Mouse (Mus musculus) adrenal gland (tissue): ENCODE measurements around the gene Nfib.

Experiments used
- intact Hi-C: fragments of 180-260 bp; cut with DNase I; formaldehyde crosslinking; loops from one replicate; pipeline ENCODE4 v1.15.1; 2025

The Nfib gene

DNA sequence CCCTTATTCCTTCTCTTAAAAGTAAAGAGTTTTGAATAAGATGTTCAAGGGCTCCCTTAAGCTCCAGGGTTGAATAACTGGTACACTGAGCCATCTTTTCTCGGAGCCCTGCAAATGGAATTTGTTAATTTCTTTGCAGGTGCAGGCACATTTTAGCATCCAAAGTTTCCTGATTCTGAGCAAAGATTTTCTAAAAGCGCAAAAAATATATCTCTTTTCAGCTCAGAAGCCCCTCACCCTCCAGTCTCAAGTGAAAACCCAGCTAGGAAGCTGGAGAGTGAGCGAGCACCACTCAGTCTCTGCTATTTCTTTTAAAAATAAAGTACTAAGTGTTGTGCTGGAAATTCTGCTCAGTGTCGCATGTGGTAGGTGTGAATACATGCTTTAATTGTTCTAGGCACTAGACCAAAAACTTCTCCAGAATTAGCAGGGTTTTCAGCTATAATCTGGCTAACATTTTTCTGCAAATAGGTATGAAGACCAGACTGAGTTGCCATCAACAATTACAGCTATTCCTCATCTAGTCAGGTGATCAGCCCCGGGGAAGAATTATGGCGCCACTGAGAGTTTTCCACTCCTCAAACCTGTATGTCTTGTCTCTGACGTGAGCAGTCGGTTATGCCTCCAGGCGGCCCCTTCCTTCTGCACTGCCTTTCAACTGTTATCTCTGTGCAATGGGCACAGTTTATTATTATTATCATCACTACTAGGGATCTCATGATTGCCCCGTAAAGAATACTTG is 162.7 kb downstream of the Nfib start:
- intact Hi-C loops = loop anchor here (5.0 kb wide), 1 partner anchor 981 kb away; no protein-coding TSS in a partner anchor

DNA sequence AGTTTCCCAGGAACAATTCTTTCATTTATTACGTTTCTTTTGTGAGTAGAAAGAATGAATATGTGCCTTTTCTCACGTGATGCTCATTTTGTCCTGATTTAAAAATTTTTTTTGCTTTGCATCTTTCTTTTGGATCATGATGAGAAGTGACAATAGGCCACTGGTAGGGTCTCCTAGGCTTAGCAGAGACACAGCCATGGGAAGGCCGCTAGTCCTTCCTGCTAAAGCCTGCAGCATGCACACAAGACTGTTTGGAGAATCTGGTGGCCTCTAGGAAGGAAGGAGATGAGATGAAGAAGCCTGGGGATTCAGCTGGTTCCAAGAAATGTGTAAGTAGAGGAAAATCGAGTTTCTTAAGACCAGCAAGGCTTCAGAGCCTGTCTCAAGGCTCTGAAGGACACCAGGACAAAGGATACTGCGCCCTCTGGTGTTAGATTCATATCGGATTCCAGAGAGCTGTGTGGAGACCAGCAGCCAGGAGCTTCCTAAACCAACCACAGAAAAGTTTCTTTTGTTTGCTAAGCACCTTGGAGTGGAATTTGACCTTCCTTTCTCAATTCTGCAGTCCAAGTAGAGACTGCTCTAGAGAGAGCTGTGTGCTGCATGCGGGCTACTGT is 163.5 kb downstream of the Nfib start:
- intact Hi-C loops = loop anchor here (5.0 kb wide), 1 partner anchor 980 kb away; no protein-coding TSS in a partner anchor

DNA sequence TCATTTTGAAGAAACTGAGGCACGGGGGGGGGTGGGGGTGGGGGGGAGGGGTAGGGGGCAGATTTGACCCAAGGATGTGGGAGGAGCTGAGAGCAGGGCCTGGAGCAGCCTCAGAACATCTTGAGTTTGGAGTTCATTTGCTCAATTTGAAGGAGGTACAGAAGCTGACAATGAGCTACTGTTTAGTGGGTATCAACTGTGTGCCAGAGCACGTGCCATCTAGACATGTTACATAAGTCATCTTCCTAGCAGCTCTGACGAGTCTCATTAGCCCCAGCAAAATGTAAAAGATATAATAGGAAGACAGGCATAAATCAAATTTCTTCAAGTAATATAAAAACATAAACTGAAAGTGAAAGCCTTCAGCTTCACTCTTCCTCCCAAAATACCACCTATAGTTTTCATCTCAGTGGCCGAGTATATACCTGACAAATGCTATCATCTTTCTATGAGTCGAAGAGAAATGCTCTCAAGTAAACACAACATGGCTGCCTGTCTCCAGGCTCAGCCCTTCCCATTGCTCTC is 165.0 kb downstream of the Nfib start:
- intact Hi-C loops = loop anchor here (5.0 kb wide), 1 partner anchor 978 kb away; no protein-coding TSS in a partner anchor

DNA sequence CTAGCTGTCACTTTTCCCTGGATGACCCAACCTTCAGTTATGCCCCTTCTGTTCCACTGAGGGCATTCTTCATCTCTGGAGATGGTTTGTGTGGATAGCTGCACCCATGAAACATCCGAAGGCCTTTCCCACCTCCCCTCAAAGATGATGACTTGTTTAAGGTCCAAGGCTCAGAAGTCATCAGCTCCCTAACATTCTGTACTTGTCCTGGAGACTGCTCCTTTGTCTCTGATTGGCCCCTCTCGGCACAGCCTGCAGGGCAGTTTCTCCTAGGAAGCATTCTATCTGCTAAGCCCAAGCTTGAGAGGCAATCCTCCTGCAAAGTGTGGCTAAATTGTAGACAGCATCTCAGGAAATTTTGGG is 165.5 kb downstream of the Nfib start:
- intact Hi-C loops = loop anchor here (5.0 kb wide), 1 partner anchor 978 kb away; no protein-coding TSS in a partner anchor

DNA sequence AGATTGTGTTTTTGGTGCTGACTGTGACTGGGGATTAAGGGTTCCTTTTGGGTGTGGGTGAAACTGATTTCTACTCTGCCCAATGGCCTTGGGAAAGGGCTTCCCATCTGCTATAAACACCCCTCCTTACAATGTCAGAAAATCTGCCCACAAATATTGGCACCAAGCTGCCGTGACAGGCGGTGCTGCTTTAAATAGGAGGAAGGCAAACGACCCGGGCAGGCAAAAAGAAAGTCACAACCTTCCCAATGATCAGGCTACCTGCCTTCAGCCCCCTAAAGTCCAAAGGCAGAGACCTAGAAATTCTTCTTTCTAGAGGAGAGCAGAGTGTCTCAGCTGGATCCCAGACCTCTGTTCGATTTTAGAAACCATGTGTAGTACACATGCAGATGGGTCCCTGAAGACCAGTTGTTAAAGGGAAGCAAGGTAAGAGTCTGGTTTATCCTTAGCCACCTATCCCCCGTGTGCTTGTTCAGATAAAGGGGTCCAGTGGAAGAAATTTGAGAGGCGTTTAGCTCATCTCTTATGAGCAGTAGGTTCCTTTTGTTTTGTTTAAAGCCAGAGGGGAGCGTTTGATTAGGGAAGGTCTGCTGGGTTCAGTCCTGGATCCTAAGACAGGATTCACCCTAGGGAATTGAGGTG is 166.0 kb downstream of the Nfib start:
- intact Hi-C loops = loop anchor here (2.0 to 5.0 kb wide), 2 partner anchors 29 to 977 kb away; no protein-coding TSS in a partner anchor

DNA sequence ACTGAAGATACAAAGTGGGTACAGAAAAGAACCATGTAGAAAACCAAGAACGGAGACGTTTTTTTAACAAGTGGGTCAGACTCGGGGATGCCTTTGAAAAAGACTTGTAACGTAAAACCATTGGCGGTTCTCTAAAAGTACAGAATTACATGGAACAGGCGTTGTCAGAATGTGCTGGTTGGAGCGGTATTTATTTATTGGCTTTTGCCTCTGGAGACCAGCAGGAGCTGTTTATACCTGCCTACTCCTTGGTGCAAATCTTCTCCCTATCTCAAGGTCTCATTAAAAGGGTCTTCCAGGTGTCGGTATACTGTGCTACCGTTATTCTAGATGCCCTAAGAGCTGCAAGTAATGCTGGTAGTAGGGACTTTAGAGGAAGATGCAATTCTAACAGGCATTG is 166.7 kb downstream of the Nfib start:
- intact Hi-C loops = loop anchor here (2.0 kb wide), 1 partner anchor 28 kb away; no protein-coding TSS in a partner anchor

DNA sequence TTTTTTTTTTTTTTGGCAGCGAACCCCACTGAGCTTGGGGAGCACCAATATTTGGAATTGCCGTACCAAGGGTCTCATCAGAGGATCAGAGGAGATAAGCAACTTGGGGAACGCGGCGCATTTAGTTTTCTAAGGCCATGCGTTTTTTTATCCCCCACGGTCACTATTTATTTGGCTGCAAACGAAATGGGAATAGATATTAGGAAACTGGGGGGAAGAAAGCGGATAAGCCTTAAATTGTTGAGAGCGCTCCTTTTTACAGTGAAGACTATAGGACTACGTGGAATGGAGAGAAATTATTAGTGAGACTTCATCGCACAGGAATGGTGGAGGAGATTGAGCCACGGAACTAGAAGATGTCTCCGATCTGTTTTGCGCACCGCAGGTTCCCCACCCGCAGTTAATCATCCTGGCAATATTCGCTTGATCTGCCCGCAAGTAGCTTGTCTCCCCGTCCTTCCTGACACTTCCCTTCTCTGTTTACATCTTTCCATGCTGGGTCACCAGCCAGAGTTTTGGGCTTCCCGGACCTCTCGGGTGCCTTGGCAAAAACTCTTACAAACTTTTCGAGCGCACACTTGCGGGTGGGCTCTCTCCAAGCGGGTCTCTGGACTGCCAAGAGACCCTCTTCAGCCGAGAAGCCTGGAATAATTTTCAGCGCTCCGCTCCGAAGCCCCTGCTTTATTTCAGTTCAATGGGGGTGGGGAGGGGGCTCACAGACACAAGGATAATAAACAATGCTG is 167.3 kb downstream of the Nfib start:
- intact Hi-C loops = loop anchor here (2.0 kb wide), 1 partner anchor 27 kb away; no protein-coding TSS in a partner anchor

DNA sequence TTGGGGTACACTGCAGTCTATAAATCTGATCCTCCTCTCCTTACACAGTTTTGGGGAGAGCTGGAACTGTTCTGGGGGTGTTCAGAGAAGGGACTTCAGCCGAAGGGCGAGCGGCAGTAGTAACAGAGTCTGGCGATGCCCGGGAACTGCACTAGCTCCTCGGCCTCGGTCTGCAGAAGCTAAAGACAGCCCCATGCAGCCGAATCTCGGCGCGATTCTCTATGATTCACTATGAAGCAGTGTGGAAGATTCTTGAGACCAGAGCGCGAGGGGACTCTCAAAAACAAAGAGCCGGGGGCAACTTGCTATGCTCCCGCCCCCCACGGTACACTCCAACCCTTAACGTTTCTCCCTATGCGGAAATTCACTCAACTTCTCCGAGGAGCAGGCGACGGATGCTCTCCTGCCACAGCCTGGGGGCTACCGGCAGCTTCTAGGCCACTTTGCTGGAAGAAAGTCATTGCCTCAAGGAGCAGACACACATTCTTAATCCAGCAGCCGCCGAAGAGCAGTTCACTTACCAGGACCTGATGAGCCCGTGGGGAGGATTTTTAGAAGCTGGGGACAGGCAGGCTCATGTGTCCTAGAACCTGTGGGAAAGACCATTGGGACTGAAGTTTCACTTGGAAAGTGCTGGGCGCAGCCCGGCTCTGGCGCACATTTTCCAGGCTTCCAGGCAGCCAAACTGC is 168.1 kb downstream of the Nfib start:
- intact Hi-C loops = no loop called here

DNA sequence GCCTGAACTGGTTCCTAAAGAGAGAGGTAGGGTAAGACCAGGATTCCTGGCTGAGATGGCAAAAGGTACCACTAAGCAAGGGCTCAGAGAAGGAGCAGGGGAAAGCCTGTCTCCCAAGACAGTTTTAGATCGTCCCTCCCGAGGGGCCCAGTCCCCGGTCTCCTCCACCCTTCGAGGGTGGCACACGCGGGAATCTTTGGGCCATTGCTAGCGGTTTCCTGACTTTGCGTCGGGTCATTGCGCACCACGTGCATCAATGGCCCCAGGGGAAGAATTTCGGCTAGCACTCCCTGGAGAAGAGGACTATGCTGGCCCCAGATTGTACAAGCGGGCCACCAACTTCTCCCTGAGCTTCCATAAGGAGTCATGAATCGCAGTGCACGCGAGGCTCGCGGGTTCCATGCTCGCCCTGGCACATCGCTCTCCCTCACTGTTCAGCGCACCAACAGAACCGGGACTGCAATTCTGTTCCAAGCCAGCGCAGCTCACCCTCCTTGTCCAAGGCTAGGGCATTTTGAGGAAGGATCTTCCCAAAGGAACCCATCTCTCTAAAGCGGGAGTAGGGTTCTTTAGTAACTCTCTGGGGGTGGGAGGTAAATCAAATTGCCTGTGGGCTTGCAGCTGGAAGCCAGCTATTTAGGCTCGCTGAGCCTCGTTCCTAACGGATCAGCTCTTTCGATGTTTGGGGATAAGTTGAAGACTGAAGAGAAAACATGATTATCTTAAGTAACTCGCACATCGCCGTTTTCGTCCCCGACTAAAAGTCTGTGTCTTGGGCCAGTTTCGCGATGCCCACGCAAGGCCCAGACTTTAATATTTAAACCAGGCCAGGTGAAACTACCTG is 168.9 kb downstream of the Nfib start:
- intact Hi-C loops = no loop called here

DNA sequence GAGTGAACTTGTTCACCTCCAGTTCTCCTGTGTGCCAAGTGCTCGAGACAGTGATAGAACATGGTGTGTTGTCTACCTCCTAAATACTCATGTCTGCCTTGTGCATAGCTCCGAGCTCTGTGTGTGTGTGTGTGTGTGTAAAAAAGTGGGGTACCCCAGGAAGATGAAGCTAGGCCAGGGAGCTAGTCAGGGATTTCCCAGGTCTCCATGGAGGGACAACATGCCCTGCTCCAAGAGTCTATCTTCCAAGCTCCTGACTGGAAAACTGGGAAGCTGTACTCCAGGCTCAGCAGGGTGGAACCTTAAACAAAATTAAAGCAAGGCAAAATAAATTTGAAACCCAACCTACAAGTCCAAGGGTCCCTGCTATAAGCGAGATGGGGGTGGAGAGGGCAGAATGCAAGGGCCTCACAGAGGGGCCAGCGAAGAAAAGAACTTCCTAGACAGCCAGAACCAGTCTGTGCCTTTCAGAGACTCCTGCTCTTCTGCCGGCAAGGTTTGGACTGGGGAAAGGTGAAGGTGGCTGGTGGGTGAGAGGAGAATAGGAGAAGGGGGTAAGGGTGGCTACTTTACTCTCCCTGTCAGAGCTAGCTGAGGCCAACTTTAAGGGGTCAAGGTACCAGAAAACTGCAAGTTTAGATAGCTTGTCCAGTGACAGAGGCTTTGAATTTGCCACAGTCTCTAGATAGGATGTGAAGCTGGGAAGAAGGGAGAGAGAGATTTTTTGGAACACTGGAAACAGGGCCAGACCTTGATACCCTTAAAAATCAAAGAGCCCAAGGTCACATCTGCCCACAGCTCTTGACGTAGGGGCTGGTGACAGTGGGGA is 169.7 kb downstream of the Nfib start:
- intact Hi-C loops = no loop called here

DNA sequence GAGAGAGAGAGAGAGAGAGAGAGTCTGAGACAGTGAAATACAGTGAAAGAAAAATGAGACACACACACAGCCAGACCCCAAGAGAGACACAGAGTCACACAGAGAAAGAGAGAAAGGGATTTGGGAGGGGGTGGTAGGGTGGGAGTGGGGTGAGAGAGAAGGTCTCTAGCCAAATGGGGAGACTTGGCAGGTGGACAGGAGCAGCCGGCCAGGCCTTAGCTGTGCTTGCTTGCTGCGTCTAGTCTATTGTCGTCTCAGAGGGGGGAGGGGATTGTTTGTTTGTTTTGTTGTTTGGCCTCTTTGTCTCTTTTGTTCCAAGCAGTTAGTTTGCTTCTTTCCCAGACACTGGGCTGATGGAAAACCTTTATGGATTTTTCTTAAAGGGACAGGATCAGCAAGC is 172.3 kb downstream of the Nfib start:
- intact Hi-C loops = no loop called here

DNA sequence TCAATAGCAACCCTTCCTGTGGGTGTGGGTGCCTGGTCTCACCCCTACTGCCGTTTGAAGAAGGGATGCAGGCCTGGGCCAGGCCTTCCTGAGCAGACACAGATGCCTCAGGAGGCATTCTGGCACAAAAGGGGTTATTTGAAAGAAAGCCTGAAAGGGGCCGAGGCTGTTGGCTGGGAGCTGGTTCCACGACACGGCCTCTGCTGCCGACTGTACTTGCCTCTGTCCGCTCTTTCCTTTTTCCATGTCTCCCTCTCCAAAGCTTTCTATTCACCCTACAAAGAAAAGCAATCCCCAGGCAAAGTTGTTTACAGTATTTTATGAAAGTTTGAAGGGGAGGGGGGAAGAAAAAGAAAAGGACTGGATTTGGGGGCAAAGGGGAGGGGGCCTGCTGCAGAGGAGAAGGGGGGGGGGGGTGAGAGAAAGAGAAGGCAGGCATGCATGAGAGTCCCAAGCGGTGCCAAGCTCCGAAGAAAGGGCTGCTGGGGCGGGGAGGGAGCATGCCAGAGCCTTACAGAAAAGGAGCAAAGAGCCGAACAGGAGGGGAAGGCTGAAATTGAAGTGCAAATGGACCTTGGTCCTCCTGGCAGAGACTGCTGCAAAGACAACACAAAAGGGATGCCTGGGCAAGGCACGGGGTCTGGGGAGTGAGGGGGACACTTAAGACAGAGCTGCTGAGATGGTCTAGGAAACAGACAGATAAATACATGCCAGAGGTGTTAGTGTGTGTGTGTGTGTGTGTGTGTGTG is 172.9 kb downstream of the Nfib start:
- intact Hi-C loops = no loop called here

DNA sequence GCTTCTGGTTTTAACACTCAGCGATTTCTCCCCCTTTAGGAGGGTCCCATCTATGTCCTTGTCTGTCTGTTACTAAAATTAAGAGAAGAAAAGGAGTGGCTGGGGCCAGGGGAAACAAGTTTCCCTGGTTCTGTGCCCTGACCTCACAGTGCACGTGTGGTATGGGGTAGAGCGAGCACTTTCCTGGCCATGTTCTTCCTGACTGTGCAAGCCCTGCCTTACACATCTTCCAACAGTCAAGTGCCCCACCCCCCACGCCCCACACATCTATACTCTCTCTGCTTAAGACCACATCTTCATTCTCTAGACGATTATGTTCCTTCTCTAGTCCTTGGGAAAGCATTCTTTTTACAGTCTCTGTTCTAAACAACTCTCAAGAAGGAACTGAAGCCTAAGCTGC is 173.6 kb downstream of the Nfib start:
- intact Hi-C loops = no loop called here

DNA sequence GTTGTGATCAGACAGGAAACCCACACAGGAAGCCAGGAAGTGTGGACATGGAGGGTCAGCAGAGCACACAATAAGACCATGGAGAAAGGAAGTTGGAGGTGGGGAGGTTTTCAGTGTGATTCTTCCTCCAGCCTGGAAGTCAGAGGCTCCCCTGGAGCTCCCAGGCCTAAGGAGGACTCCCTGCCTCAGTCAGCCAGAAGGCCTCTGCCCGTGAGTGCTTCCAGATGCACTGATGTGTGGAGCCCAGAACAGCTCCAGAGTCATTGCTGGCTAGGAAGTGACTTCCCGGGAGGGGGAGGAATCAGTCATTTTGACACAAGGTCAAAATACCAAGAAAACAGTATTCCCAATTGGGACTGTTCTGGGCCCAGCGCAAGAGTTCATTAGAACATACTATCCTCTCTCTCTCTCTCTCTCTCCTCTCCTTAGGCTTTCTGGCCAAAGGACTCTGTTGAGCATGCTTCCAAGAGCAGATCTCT is 174.6 kb downstream of the Nfib start:
- intact Hi-C loops = no loop called here

DNA sequence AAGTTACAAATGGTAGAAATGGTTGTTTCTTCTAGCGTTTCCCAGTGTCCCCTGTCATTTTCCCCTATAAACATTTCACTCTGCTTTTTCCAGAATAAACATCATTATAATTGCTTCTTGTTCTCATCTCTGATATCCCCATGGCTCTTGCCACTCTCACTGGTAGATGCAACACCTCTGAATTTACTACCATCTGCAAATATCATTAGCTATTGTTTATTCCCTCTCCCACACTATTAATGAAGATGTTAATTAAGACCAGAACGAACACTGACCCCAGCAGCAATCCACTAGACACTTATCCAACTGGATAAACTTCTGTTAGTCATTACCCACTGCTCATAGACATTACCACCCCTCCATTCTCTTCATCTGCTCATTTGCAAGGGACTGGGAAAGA is 176.6 kb downstream of the Nfib start:
- intact Hi-C loops = no loop called here

DNA sequence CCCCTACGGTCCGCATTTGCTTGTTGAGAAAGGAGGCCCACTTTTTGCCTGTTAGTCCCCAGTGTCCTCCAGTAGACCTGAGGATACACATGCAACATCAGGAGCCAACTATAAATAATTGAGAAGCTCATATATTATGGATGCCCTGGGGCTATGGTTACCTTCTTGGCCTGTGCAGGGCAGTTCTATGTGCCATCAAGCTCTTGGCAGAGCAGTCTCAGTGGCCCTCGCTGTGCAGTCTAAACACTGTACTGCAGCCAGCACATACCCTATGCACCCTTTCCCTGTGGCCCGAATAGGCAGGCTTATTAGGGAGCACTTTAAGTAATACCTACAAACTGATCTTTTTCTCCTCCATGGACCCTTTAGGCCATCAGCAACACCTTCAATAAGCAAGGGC is 185.6 kb downstream of the Nfib start:
- intact Hi-C loops = no loop called here

DNA sequence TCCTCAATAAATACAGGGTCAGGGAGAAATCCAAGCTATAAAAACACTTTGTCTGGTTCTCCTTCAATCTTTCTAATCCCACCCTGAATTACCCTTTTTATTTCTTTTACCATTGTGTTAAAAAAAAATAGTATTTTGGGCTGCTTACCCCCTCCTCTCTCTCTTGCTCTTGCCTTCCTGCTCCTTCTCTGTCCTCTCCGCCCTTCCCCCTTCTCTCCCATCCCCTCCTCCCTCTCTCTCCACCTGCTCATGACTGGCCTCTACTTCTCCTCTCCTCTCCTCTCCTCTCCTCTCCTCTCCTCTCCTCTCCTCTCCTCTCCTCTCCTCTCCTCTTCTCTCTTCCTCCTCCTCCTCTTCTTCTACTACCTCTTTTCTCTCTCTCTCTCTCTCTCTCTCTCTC is 187.4 kb downstream of the Nfib start:
- intact Hi-C loops = no loop called here

DNA sequence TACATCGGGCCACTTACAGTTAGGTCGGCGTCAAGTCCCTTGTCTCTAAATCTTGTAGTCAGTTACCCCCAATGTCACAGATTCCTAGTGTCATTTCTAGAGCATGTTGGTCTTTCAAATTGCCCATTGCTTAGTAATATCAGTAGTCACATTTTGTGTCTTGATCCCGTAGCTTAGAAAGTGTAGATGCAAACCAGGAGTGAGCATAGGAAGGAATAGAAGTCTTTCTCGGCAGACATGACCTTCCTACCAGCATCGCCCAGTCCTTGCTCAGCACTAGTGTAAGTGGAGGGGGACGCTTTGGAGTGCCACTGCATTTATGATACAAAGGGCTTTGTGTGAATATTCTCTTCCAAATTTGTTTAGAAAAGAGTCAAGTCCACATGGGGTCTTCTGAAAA is 188.2 kb downstream of the Nfib start:
- intact Hi-C loops = no loop called here
